Mouse (Mus musculus): ENCODE results near the gene Trmt11. TPM values are rescaled to one million over a fixed set of nuclear protein-coding genes. Genes with fewer than 3 reads are reported as not detected.

The Trmt11 gene
- polyA plus RNA-seq, 2 experiments: 9.9 to 24.8 TPM

- no peak for TF ChIP-seq POLR2A (IDR thresholded peaks at IDR 0.05; ENCODE audit: borderline replicate concordance, extremely low read depth, insufficient read depth, insufficient read length)
- no peak overlapping the region for H3K27ac ChIP-seq (replicated peaks; ENCODE audit: low read depth, low read length)
- H3K4me1 ChIP-seq (ENCODE audit: control insufficient read depth, insufficient read depth, low read length): no peaks in the 10 kb centered on the region
- WGBS: 70% methylated on average over 2 of the region's 2 CpGs
- ATAC-seq (ENCODE audit: low FRiP score, low read depth) (no peak), DNase-seq (ENCODE audit: low spot score) (no peak)
- H3K4me3 ChIP-seq (replicated peaks; ENCODE audit: low read length): no peak overlapping the region
- H3K9ac ChIP-seq (ENCODE audit: low read depth, low read length, severe bottlenecking): no peak overlapping the region
- no peaks in the 10 kb centered on the region for H3K27me3 ChIP-seq (ENCODE audit: control insufficient read depth, insufficient read depth, low read length)
- H3K9me3 ChIP-seq (ENCODE audit: control insufficient read depth, low read length): no peaks in the 10 kb centered on the region
- peaks cover 6% of the 10 kb centered on the region; the same call in 1 of the 2 replicates for H3K36me3 ChIP-seq (ENCODE audit: control insufficient read depth, insufficient read depth, low read length)
- H3K4me2 ChIP-seq (replicated peaks; ENCODE audit: low read depth, low read length, severe bottlenecking): no peak overlapping the region
Observed at GRCm38 (mm10) chr10:30608109-30608508, 7.6 kb upstream of the Trmt11 start.

DNA sequence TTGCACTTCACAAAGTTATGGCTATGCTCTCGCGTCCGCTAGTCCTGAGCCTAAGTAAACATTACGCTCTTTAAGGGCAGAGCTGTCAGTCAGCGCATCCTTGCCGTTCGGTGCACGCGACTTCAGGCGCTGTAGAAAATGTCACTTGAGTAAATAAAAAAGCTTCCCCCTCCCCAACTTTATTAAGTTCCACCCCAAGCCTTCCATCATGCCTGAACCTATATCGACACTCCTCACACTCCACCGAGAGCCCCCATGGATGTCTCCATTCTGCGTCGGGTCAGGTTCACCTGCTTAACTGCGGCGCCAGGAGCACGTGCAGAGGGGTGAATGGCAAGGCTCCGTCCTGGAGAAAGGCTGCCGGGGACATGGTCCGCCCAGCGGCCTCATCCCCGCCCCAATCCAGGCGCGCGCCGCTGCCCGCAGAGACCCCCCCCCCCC, 435 bp downstream of the Trmt11 start:
- peak overlapping the region; percentile 56 for H3K4me2 ChIP-seq (replicated peaks; ENCODE audit: low read depth, low read length, severe bottlenecking)
- H3K27me3 ChIP-seq (ENCODE audit: control insufficient read depth, insufficient read depth, low read length): no peaks in the 10 kb centered on the region
- peak overlapping the region; percentile 62 for H3K4me3 ChIP-seq (replicated peaks; ENCODE audit: low read length)
- no peaks in the 10 kb centered on the region for H3K9me3 ChIP-seq (ENCODE audit: control insufficient read depth, low read length)
- under 1% methylated on average over 20 of the region's 27 CpGs for WGBS
- ATAC-seq (ENCODE audit: low FRiP score, low read depth): peak; percentile 79
- TF ChIP-seq POLR2A (IDR thresholded peaks at IDR 0.05; ENCODE audit: borderline replicate concordance, extremely low read depth, insufficient read depth, insufficient read length): no peak
- peak overlapping the region; percentile 81 for H3K27ac ChIP-seq (replicated peaks; ENCODE audit: low read depth, low read length)
- peaks cover 9% of the 10 kb centered on the region for H3K4me1 ChIP-seq (ENCODE audit: control insufficient read depth, insufficient read depth, low read length)
- peak overlapping the region; percentile 86 for H3K9ac ChIP-seq (ENCODE audit: low read depth, low read length, severe bottlenecking)
- peaks cover 19% of the 10 kb centered on the region for H3K36me3 ChIP-seq (ENCODE audit: control insufficient read depth, insufficient read depth, low read length)
- no peak for DNase-seq (ENCODE audit: low spot score)

DNA sequence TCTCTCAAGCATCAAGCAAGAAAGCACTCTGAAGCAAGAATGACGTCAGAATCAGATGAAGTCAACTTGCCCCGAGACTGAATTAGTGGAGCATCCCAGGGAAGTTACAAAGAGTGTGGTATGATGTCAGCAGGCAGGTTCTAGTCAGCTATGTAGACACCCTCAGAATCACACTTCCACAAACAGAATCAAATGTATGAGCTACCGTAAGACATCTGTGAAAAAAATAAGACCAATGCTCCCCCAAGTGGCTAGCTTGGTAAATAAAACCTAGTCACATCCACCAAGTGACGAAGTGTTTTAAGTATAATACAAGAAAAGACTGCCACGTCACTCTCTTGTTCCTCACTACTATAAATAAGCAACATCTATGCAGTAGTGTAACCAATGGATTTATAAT, 13.5 kb downstream of the Trmt11 start:
- no peak for ATAC-seq (ENCODE audit: low FRiP score, low read depth)
- no peak overlapping the region for H3K9ac ChIP-seq (ENCODE audit: low read depth, low read length, severe bottlenecking)
- no peaks in the 10 kb centered on the region for H3K9me3 ChIP-seq (ENCODE audit: control insufficient read depth, low read length)
- H3K27me3 ChIP-seq (ENCODE audit: control insufficient read depth, insufficient read depth, low read length): no peaks in the 10 kb centered on the region
- no peak overlapping the region for H3K4me3 ChIP-seq (replicated peaks; ENCODE audit: low read length)
- H3K4me1 ChIP-seq (ENCODE audit: control insufficient read depth, insufficient read depth, low read length): no peaks in the 10 kb centered on the region
- no peak overlapping the region for H3K4me2 ChIP-seq (replicated peaks; ENCODE audit: low read depth, low read length, severe bottlenecking)
- TF ChIP-seq POLR2A (IDR thresholded peaks at IDR 0.05; ENCODE audit: borderline replicate concordance, extremely low read depth, insufficient read depth, insufficient read length): no peak
- no peak for DNase-seq (ENCODE audit: low spot score)
- peaks cover 41% of the 10 kb centered on the region for H3K36me3 ChIP-seq (ENCODE audit: control insufficient read depth, insufficient read depth, low read length)
- 66% methylated on average over 5 of the region's 5 CpGs for WGBS
- no peak overlapping the region for H3K27ac ChIP-seq (replicated peaks; ENCODE audit: low read depth, low read length)

GRCm38 (mm10) chr10:30585691-30586090, 14.9 kb downstream of the Trmt11 start:
- Histone ChIP-seq H3K9ac (ENCODE audit: low read depth, low read length, severe bottlenecking) (no peak overlapping the region), H3K9me3 (ENCODE audit: control insufficient read depth, low read length) (no peaks in the 10 kb centered on the region), H3K27ac (replicated peaks; ENCODE audit: low read depth, low read length) (no peak overlapping the region), H3K36me3 (ENCODE audit: control insufficient read depth, insufficient read depth, low read length) (peaks cover 41% of the 10 kb centered on the region), H3K4me3 (replicated peaks; ENCODE audit: low read length) (no peak overlapping the region), H3K4me2 (replicated peaks; ENCODE audit: low read depth, low read length, severe bottlenecking) (no peak overlapping the region), H3K4me1 (ENCODE audit: control insufficient read depth, insufficient read depth, low read length) (no peaks in the 10 kb centered on the region), H3K27me3 (ENCODE audit: control insufficient read depth, insufficient read depth, low read length) (no peaks in the 10 kb centered on the region)
- WGBS: 61% methylated on average over 1 of the region's 1 CpGs
- no peak for TF ChIP-seq POLR2A (IDR thresholded peaks at IDR 0.05; ENCODE audit: borderline replicate concordance, extremely low read depth, insufficient read depth, insufficient read length)
- DNase-seq (ENCODE audit: low spot score): no peak
- ATAC-seq (ENCODE audit: low FRiP score, low read depth): no peak

GRCm38 (mm10) chr10:30577670-30578280, 22.8 kb downstream of the Trmt11 start:
- Histone ChIP-seq H3K27ac (replicated peaks; ENCODE audit: low read depth, low read length) (no peak overlapping the region), H3K4me1 (ENCODE audit: control insufficient read depth, insufficient read depth, low read length) (no peaks in the 10 kb centered on the region), H3K4me2 (replicated peaks; ENCODE audit: low read depth, low read length, severe bottlenecking) (no peak overlapping the region), H3K4me3 (replicated peaks; ENCODE audit: low read length) (no peak overlapping the region), H3K9me3 (ENCODE audit: control insufficient read depth, low read length) (no peaks in the 10 kb centered on the region), H3K9ac (ENCODE audit: low read depth, low read length, severe bottlenecking) (no peak overlapping the region), H3K36me3 (ENCODE audit: control insufficient read depth, insufficient read depth, low read length) (peaks cover 13% of the 10 kb centered on the region), H3K27me3 (ENCODE audit: control insufficient read depth, insufficient read depth, low read length) (no peaks in the 10 kb centered on the region)
- ATAC-seq (ENCODE audit: low FRiP score, low read depth): no peak
- 98% methylated on average over 5 of the region's 5 CpGs for WGBS
- TF ChIP-seq POLR2A (IDR thresholded peaks at IDR 0.05; ENCODE audit: borderline replicate concordance, extremely low read depth, insufficient read depth, insufficient read length): no peak
- DNase-seq (ENCODE audit: low spot score): no peak

All from limb, embryonic 14.5 days (tissue).